Mouse (Mus musculus) cerebellum, adult 2 months (tissue): ENCODE measurements around the gene Terb2. TPM values are rescaled to one million over a fixed set of nuclear protein-coding genes. Genes with fewer than 3 reads are reported as not detected.

Source experiments
- DNase-seq, 2 experiments: peaks; one replicate each; pipeline ENCODE4 v3.0.0; 2021
- H3K27ac ChIP-seq: fragments of 200-500 bp; 2 replicates; pipeline ENCODE4 v1.5.1; 2012; ENCODE audit warnings: low read length, control low read depth, inconsistent platforms; ENCODE audit not compliant: insufficient read depth
- H3K27me3 ChIP-seq: fragments of 200-500 bp; 2 replicates; pipeline ENCODE4 v1.6.1; 2012; ENCODE audit warnings: inconsistent platforms, mild to moderate bottlenecking, low read length, moderate library complexity; ENCODE audit not compliant: control insufficient read depth, insufficient read depth
- H3K4me1 ChIP-seq: fragments of 200-500 bp; 2 replicates; pipeline ENCODE4 v1.6.1; 2011; ENCODE audit warnings: low read length; ENCODE audit not compliant: control insufficient read depth, insufficient read depth
- H3K4me3 ChIP-seq: fragments of 200-500 bp; replicated peaks from 2 replicates; pipeline ENCODE3; 2011; ENCODE audit warnings: mild to moderate bottlenecking, low read depth, low read length, control low read depth; ENCODE audit not compliant: insufficient read depth
- CTCF ChIP-seq: fragments of 200-500 bp; IDR thresholded peaks from 2 replicates; pipeline ENCODE4 v1.5.1; 2011; ENCODE audit warnings: low read depth, mild to moderate bottlenecking, control low read depth, low read length, moderate library complexity, borderline replicate concordance; ENCODE audit not compliant: insufficient read depth
- POLR2A ChIP-seq: fragments of 200-500 bp; IDR thresholded peaks from 2 replicates; pipeline ENCODE4 v1.6.1; 2011; ENCODE audit warnings: low read length, control low read depth, borderline replicate concordance; ENCODE audit not compliant: insufficient read depth
- WGBS: fragments of 180-500 bp; shearing (Covaris S2); methylation state at CpG from one replicate; pipeline ENCODE4 v1.1.7; 2018; 5-methylcytosine and 5-hydroxymethylcytosine counted together
- polyA plus RNA-seq: library from polyadenylated mRNA; depleted of rRNA; stranded (reverse); fragments of >200 nt; gene quantifications from 2 replicates; pipeline ENCODE4 v1.2.3, GENCODE M21; 2012

Terb2 gene
- polyA plus RNA-seq, 1 experiment, result not detected

- no peaks in the 10 kb centered on the region for H3K27me3 ChIP-seq
- H3K4me1 ChIP-seq, result no peaks in the 10 kb centered on the region
- TF ChIP-seq POLR2A, result no peak
- TF ChIP-seq CTCF, result no peak
- 95% methylated on average over 2 of the region's 2 CpGs for WGBS
- no peak overlapping the region for H3K4me3 ChIP-seq
- DNase-seq, result no peak
- no peak overlapping the region for H3K27ac ChIP-seq
Measured at GRCm38 (mm10) chr2:122154479-122154878, 31.6 kb upstream of the Terb2 start.

DNA sequence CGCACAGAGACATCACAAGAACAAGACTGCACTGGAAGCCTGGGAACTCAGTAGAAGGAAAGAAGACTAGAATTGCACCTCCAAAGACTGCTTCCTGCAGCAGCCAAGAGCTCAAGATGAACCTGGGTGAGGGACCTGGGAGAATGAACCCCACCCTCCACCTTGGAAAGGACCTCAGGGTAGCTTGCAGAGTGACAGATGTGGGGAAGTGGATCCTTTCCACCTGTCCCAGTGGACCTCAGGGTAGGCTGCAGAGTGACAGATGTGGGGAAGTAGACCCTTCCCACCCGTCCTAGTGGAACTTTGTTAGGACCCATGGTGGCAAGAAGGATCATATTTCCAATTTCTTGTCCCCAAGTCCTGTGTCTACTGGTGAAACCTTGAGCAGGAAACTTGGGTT, 30.8 kb upstream of the Terb2 start:
- 86% methylated on average over 2 of the region's 2 CpGs for WGBS
- no peak for DNase-seq
- TF ChIP-seq CTCF, result no peak
- no peak for TF ChIP-seq POLR2A

DNA sequence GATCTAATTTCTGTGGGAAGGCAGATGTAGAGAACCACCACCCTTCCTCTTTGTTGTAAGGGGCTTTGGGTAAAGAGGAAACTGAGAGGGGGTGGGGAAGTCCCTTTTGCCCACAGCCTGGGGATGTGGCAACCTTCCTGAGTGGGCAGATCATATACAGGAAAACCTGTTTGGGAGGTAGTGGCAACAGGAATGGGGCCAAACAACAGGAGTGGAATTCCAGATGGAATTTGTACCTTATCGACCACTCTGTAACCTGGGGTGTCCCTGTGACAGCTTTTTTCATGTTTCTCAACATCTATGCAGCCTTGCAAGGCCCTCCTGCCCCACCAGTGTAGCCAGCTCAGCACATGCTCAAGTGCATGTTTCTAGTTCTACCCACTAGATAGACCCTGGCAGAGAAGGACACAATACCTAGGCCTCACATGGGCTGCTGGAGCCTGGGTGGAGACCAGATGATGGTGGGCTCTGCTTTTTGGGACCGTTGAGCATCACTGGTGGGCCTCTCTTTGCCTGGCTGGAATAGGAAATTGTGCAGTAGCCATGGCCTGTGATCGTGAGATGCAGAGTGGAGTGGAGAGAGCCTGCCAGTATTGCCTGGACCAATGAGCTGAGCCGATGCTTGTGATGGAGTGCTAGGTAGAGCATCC, 29.9 kb upstream of the Terb2 start:
- 85% methylated on average over 4 of the region's 4 CpGs for WGBS
- no peaks in the 10 kb centered on the region for H3K4me1 ChIP-seq
- H3K4me3 ChIP-seq, result no peak overlapping the region
- TF ChIP-seq CTCF, result no peak
- TF ChIP-seq POLR2A, result no peak
- no peak for DNase-seq
- no peak overlapping the region for H3K27ac ChIP-seq
- H3K27me3 ChIP-seq, result no peaks in the 10 kb centered on the region

More for the DNA sequence above, 30.8 kb upstream of the Terb2 start:
- Histone ChIP-seq H3K27me3 (no peaks in the 10 kb centered on the region), H3K27ac (no peak overlapping the region), H3K4me3 (no peak overlapping the region), H3K4me1 (no peaks in the 10 kb centered on the region)

DNA sequence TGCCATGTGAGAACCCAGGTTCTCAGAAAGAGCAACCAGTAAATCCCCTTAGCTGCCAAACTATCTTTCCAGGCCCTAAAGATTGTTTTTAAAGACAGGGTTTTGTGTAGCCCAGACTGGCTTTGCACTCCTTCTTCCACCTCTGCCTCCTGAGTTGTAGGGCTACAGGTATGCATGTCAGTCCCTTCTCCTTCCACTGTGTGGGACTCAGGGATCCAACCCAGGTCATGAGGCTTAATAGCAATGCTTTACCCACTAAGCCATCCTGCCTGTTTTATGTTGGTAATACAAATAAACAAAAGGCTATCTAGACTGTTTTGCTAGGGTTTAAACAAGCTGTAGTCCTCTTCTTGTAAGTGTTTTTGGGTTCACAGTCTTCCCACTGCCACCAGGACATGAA, 28.5 kb upstream of the Terb2 start:
- Histone ChIP-seq H3K27me3 (no peaks in the 10 kb centered on the region), H3K27ac (no peak overlapping the region), H3K4me1 (no peaks in the 10 kb centered on the region), H3K4me3 (no peak overlapping the region)
- no peak for DNase-seq
- TF ChIP-seq POLR2A (no peak), CTCF (no peak)

- no peaks in the 10 kb centered on the region for H3K4me1 ChIP-seq
- no peak overlapping the region for H3K27ac ChIP-seq
- TF ChIP-seq POLR2A, result no peak
- TF ChIP-seq CTCF, result no peak
- 30% methylated on average over 6 of the region's 6 CpGs for WGBS
- H3K4me3 ChIP-seq, result no peak overlapping the region
- DNase-seq, result no peak
- H3K27me3 ChIP-seq, result no peaks in the 10 kb centered on the region
Measured at GRCm38 (mm10) chr2:122158362-122158802, 27.7 kb upstream of the Terb2 start.

DNA sequence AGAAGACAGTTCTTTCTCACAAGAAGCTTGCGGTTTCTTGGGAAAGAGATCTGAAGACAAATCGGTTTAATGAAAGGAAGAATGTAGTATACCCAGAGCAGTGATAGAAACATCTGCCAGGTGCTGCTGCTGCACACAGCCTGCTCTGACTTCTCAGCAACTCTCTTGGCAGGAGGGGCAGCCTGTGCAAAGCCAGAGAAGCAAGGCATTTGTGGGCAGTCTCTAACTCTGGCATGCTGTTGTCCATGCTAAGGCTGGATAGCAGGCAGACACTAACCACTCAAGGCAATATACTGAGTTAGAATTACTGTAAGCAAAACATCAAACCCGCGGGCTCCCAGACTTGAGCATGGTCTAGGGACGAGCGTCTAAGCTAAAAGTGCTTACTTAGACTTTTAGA, 26.4 kb upstream of the Terb2 start:
- Histone ChIP-seq H3K27me3 (no peaks in the 10 kb centered on the region), H3K27ac (no peak overlapping the region), H3K4me3 (no peak overlapping the region), H3K4me1 (no peaks in the 10 kb centered on the region)
- TF ChIP-seq POLR2A, result no peak
- no peak for TF ChIP-seq CTCF
- WGBS, result 84% methylated on average over 6 of the region's 6 CpGs
- DNase-seq, result no peak

DNA sequence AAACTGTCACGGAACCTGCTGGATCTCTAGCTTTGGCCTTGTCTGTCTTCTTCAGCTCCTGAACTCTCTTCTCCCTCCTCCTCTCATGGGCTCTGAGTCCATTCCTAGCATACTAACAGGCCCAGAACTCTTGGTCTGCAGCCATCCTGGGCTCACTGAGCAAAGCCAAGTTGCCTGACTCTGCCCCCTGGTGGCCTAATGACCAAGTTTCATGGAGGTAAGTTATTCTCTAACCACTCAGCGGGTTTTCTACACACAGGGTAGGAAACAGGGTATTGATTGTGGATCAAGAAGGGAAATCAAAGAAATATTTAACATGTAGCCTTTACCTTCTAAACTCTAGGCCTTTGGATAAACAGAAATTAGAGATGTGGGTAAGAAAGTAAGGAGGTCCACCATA, 25.4 kb upstream of the Terb2 start, which contains the start of gene Trim69:
Trim69 (plus strand) TSS at position 21 of the 400 bp plus-strand sequence.
- Histone ChIP-seq H3K4me1 (no peaks in the 10 kb centered on the region), H3K27ac (no peak within 1 kb of the TSS), H3K27me3 (no peaks in the 10 kb centered on the region), H3K4me3 (no peak within 1 kb of the TSS)
- DNase-seq, result peak; percentile 66 to 74
- 33% methylated on average over 2 of the region's 2 CpGs for WGBS
- TF ChIP-seq CTCF (peak; percentile 74), POLR2A (no peak)

DNA sequence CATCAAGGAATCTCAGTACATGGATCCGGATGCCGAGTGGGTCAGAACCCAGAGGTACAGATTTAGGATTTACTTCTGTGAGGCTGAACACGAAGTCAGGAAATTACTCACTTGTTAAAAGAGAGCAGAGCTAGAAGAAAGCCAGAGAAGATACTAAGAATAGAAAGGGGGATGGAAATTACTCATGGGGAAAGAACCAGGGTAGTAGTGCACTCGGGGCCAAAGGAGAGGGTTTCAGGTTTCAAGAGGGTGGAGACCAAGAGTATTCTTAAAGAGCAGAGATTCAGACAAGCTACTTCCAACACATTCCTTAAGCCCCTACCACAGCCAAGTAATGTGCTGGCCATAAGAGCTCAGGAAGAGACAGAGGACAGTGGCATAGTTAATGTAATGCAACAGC, 24.5 kb upstream of the Terb2 start:
- DNase-seq, result no peak
- Histone ChIP-seq H3K27ac (no peak overlapping the region), H3K4me3 (no peak overlapping the region), H3K27me3 (no peaks in the 10 kb centered on the region), H3K4me1 (no peaks in the 10 kb centered on the region)
- WGBS, result 23% methylated on average over 4 of the region's 4 CpGs
- TF ChIP-seq POLR2A (no peak), CTCF (no peak)

- no peak for TF ChIP-seq POLR2A
- DNase-seq, result no peak
- H3K4me3 ChIP-seq, result no peak overlapping the region
- no peak overlapping the region for H3K27ac ChIP-seq
- no peaks in the 10 kb centered on the region for H3K27me3 ChIP-seq
- H3K4me1 ChIP-seq, result no peaks in the 10 kb centered on the region
- 75% methylated on average over 2 of the region's 2 CpGs for WGBS
Measured at GRCm38 (mm10) chr2:122162529-122162928, 23.5 kb upstream of the Terb2 start.
